Mouse (Mus musculus): ENCODE measurements around the gene Ndc80. TPM values are rescaled to one million over a fixed set of nuclear protein-coding genes. Genes with fewer than 3 reads are reported as not detected.

The Ndc80 gene
- polyA plus RNA-seq, 1 experiment = 32.9 TPM

DNA sequence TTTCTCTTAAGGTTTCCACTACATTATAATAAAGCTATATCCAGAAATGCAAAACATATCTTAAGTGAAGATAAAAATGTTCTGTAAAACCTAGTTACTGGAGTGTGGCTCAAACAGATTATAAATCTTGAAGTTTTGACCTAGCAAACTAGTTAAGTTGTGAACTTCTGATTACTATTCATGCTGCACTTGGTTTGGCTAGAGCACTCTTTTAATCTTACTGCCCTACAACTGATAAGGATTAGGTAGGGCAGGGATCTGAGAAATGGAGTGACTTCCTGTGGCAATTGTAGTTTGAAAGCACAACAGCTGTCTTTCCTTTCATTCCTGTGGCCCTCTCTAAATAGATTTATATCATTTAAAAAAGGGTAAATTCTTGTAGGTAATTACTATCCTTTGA lies 1.4 kb upstream of the Ndc80 start:
- no peak overlapping the region for H3K4me3 ChIP-seq (replicated peaks; ENCODE audit: control insufficient read depth, low read depth, low read length)

DNA sequence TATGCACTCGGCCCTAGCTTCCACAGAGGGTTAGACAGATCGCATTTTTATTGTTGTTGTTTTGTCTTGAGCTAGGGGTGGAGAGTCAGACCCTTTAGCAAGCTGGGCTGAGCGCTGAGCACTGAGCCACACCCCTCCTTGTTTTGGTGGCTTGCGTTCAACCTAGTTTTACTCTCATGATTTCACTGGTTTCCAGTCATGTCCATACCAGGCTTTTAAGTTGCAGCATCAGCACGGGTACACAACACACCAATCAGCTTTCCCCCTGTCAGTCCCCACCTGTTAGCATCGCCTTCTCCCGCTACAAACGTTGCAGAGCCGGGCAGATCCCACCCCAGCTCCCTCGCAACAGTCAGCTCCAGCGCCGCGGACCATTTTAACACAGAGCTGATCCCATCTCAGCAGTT lies 352 bp downstream of the Ndc80 start:
- H3K27ac ChIP-seq (ENCODE audit: control insufficient read depth, insufficient read depth, low read depth, low read length, poor library complexity) = peak overlapping the region; percentile 100
- TF ChIP-seq POLR2A (IDR thresholded peaks at IDR 0.05; ENCODE audit: borderline replicate concordance, control insufficient read depth, low read depth, low read length) (no peak), CTCF (IDR thresholded peaks at IDR 0.05; ENCODE audit: control insufficient read depth, insufficient read depth, low read length) (no peak)
- H3K4me1 ChIP-seq (ENCODE audit: control insufficient read depth, insufficient read depth, low read length) = no peaks in the 10 kb centered on the region; the same call in 1 of the 2 replicates
- peak overlapping the region; percentile 92 for H3K4me3 ChIP-seq (replicated peaks; ENCODE audit: control insufficient read depth, low read depth, low read length)
- under 1% methylated on average over 13 of the region's 13 CpGs for WGBS

More for the DNA sequence above, 1.4 kb upstream of the Ndc80 start:
- no peak for TF ChIP-seq CTCF (IDR thresholded peaks at IDR 0.05; ENCODE audit: control insufficient read depth, insufficient read depth, low read length)
- TF ChIP-seq POLR2A (IDR thresholded peaks at IDR 0.05; ENCODE audit: borderline replicate concordance, control insufficient read depth, low read depth, low read length) = no peak
- no peaks in the 10 kb centered on the region; the same call in 1 of the 2 replicates for H3K4me1 ChIP-seq (ENCODE audit: control insufficient read depth, insufficient read depth, low read length)
- H3K27ac ChIP-seq (ENCODE audit: control insufficient read depth, insufficient read depth, low read depth, low read length, poor library complexity) = no peak overlapping the region

GRCm38 (mm10) chr17:71510297-71510696 lies 16.4 kb downstream of the Ndc80 start:
- Histone ChIP-seq H3K4me3 (replicated peaks; ENCODE audit: control insufficient read depth, low read depth, low read length) (no peak overlapping the region), H3K4me1 (ENCODE audit: control insufficient read depth, insufficient read depth, low read length) (no peaks in the 10 kb centered on the region), H3K27ac (ENCODE audit: control insufficient read depth, insufficient read depth, low read depth, low read length, poor library complexity) (no peak overlapping the region)
- WGBS = 84% methylated on average over 11 of the region's 11 CpGs
- no peak for TF ChIP-seq POLR2A (IDR thresholded peaks at IDR 0.05; ENCODE audit: borderline replicate concordance, control insufficient read depth, low read depth, low read length)
- no peak for TF ChIP-seq CTCF (IDR thresholded peaks at IDR 0.05; ENCODE audit: control insufficient read depth, insufficient read depth, low read length)

- Histone ChIP-seq H3K27ac (ENCODE audit: control insufficient read depth, insufficient read depth, low read depth, low read length, poor library complexity) (no peak overlapping the region), H3K4me3 (replicated peaks; ENCODE audit: control insufficient read depth, low read depth, low read length) (no peak overlapping the region), H3K4me1 (ENCODE audit: control insufficient read depth, insufficient read depth, low read length) (no peaks in the 10 kb centered on the region)
- no peak for TF ChIP-seq CTCF (IDR thresholded peaks at IDR 0.05; ENCODE audit: control insufficient read depth, insufficient read depth, low read length)
- no peak for TF ChIP-seq POLR2A (IDR thresholded peaks at IDR 0.05; ENCODE audit: borderline replicate concordance, control insufficient read depth, low read depth, low read length)
- 95% methylated on average over 8 of the region's 8 CpGs for WGBS
Measured at GRCm38 (mm10) chr17:71506832-71507231, 19.8 kb downstream of the Ndc80 start.

GRCm38 (mm10) chr17:71495784-71496183 lies 30.9 kb downstream of the Ndc80 start:
- no peak for TF ChIP-seq POLR2A (IDR thresholded peaks at IDR 0.05; ENCODE audit: borderline replicate concordance, control insufficient read depth, low read depth, low read length)
- no peak for TF ChIP-seq CTCF (IDR thresholded peaks at IDR 0.05; ENCODE audit: control insufficient read depth, insufficient read depth, low read length)
- 79% methylated on average over 4 of the region's 4 CpGs for WGBS
- Histone ChIP-seq H3K4me1 (ENCODE audit: control insufficient read depth, insufficient read depth, low read length) (no peaks in the 10 kb centered on the region), H3K4me3 (replicated peaks; ENCODE audit: control insufficient read depth, low read depth, low read length) (no peak overlapping the region), H3K27ac (ENCODE audit: control insufficient read depth, insufficient read depth, low read depth, low read length, poor library complexity) (no peak overlapping the region)

GRCm38 (mm10) chr17:71491332-71491686 lies 35.3 kb downstream of the Ndc80 start:
- Histone ChIP-seq H3K4me1 (ENCODE audit: control insufficient read depth, insufficient read depth, low read length) (no peaks in the 10 kb centered on the region), H3K27ac (ENCODE audit: control insufficient read depth, insufficient read depth, low read depth, low read length, poor library complexity) (no peak overlapping the region), H3K4me3 (replicated peaks; ENCODE audit: control insufficient read depth, low read depth, low read length) (no peak overlapping the region)
- TF ChIP-seq CTCF (IDR thresholded peaks at IDR 0.05; ENCODE audit: control insufficient read depth, insufficient read depth, low read length) = no peak
- TF ChIP-seq POLR2A (IDR thresholded peaks at IDR 0.05; ENCODE audit: borderline replicate concordance, control insufficient read depth, low read depth, low read length) = no peak
- WGBS = 69% methylated on average over 4 of the region's 4 CpGs

GRCm38 (mm10) chr17:71490666-71491331 lies 35.9 kb downstream of the Ndc80 start:
- 66% methylated on average over 9 of the region's 9 CpGs for WGBS
- H3K27ac ChIP-seq (ENCODE audit: control insufficient read depth, insufficient read depth, low read depth, low read length, poor library complexity) = no peak overlapping the region
- TF ChIP-seq POLR2A (IDR thresholded peaks at IDR 0.05; ENCODE audit: borderline replicate concordance, control insufficient read depth, low read depth, low read length) (no peak), CTCF (IDR thresholded peaks at IDR 0.05; ENCODE audit: control insufficient read depth, insufficient read depth, low read length) (no peak)

DNA sequence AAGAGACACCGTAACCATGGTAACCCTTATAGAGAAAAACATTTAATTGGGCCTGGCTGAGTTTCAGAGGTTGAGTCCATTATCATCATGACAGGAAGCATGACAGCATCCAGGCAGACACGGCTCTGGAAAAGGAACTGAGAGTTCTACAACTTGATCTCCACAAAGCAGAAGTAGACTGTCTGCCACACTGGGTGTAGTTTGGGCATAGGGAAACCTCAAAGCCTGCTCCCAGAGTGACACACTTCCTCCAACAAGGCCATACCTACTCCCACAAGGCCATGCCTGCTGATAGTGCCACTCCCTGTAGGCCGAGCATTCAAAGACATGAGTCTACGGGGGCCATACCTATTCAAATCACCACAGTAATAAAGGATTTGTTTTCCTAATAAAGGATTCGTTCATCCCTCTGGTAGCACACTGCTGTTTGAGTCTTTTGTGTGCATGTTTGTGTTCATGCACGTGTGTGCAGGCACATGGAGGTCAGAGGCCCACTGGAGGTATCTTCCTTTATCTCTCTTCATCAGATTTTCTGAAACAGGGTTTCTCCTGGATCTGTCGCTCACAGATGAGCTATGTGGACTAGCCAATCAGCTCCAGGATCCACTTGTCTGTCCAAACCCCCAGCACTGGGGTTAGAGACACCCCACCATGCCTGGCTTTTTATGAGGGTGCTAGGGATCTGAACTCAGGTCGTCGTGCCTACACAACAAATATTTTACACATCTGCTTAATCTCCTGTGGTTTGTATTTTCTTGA lies 36.8 kb downstream of the Ndc80 start:
- H3K4me3 ChIP-seq (replicated peaks; ENCODE audit: control insufficient read depth, low read depth, low read length) = no peak overlapping the region
- TF ChIP-seq POLR2A (IDR thresholded peaks at IDR 0.05; ENCODE audit: borderline replicate concordance, control insufficient read depth, low read depth, low read length) (no peak), CTCF (IDR thresholded peaks at IDR 0.05; ENCODE audit: control insufficient read depth, insufficient read depth, low read length) (no peak)
- 66% methylated on average over 9 of the region's 9 CpGs for WGBS
- no peak overlapping the region; the same call in 1 of the 2 replicates for H3K27ac ChIP-seq (ENCODE audit: control insufficient read depth, insufficient read depth, low read depth, low read length, poor library complexity)
- no peaks in the 10 kb centered on the region; the same call in 1 of the 2 replicates for H3K4me1 ChIP-seq (ENCODE audit: control insufficient read depth, insufficient read depth, low read length)

More at GRCm38 (mm10) chr17:71490666-71491331, 35.9 kb downstream of the Ndc80 start:
- Histone ChIP-seq H3K4me3 (replicated peaks; ENCODE audit: control insufficient read depth, low read depth, low read length) (no peak overlapping the region), H3K4me1 (ENCODE audit: control insufficient read depth, insufficient read depth, low read length) (no peaks in the 10 kb centered on the region)
